Mouse (Mus musculus): Measurements from ENCODE around the gene Mios.

Mios gene

DNA sequence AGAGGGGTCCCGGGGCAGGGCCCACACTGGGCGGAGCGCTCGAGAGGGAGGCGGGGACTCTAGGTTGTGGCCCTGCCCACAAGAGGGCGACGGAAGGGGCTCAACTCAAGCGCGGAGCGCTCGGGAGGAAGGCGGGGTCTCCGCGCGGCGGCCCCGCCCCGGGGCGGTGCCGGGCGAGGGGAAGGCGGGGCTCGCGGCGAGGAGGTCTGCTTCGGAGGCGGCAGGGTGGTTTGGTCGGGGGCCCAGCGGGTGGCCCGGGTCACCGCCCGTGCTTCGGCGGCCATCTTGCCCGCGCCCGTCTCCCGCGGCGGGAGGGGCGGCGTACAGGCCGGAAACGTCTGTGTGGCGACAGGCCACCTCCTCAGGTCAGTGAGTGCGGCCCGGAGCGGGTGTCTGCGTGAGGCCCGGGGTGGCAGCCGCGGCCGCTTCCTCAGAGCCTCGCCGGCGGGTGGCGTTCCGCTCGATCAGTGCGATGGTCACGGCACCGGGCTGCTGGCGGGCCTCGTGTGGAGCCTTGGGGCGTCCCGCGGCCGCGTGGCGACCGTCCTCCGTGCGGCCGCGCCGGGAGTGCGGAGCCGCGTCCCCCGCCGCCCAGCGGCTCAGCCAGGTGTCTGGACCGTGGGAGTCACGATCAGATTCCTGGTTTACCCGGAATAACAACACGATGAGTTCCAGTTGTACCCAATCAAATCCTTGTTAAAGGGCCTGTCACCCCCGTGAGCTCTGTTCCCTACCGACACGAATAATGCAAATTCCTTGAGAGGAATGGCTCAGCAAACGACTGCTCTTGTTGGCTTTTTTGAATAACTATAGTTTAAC lies at the start of gene Mios:
Gene Mios (plus strand): TSS at position 176 of the 819 bp plus-strand sequence.
- in situ Hi-C loops (cut with MboI, MseI): loop anchor here (10.0 to 25.0 kb wide), 2 partner anchors 276 to 372 kb away; partner anchors contain the start of gene C1galt1

DNA sequence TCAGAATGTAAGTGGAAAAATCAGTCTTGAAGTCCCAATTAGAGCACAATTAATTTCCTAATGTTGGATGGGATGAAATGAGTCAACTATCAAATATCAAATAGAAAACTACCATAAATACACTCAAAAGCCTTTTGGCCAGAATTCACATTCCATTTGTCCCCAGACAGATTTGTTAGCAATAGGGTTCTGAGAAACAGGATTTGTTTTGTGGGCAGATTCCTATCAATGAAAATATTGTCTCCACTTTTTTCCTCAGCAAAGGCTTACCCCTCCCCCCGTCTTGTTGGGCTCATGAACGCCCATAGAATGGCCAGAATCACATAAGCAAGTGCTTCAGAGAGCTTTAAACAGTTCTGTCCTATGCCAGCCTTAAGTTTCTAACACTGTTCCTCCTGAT lies 49.0 kb upstream of the Mios start:
- in situ Hi-C loops (cut with MboI, MseI): loop anchor here (10.0 kb wide), 1 partner anchor 1485 kb away; no protein-coding TSS in a partner anchor

GRCm38 (mm10) chr6:8164741-8165140 lies 44.3 kb upstream of the Mios start:
- in situ Hi-C loops (cut with MboI, MseI): loop anchor here (10.0 kb wide), 1 partner anchor 1490 kb away; no protein-coding TSS in a partner anchor

- in situ Hi-C loops (cut with MboI, MseI): no loop called here
Measured at GRCm38 (mm10) chr6:8172101-8172500, 36.9 kb upstream of the Mios start.

- in situ Hi-C loops (cut with MboI, MseI): no loop called here
Measured at GRCm38 (mm10) chr6:8174062-8174461, 35.0 kb upstream of the Mios start.

- in situ Hi-C loops (cut with MboI, MseI): no loop called here
Measured at GRCm38 (mm10) chr6:8175346-8175745, 33.7 kb upstream of the Mios start.

DNA sequence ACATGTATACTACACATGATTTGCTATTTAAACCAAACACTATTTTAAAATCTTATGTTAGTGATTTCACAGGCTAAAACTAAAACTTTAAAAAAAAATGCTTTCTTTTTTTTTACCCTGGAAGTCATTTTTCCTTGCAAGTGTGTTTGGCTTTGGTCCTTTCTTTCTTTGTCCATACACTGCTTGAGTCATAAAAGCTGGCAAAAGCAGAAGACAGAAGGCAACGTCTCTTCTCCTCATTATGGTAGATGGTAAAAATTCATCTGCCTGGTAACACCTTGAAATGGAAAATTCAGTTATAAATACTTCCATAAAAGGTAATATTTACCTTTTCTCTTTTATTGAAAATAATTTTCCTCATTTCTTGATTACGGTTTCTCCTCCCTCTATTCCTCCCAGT lies 32.9 kb upstream of the Mios start:
- in situ Hi-C loops (cut with MboI, MseI): no loop called here

DNA sequence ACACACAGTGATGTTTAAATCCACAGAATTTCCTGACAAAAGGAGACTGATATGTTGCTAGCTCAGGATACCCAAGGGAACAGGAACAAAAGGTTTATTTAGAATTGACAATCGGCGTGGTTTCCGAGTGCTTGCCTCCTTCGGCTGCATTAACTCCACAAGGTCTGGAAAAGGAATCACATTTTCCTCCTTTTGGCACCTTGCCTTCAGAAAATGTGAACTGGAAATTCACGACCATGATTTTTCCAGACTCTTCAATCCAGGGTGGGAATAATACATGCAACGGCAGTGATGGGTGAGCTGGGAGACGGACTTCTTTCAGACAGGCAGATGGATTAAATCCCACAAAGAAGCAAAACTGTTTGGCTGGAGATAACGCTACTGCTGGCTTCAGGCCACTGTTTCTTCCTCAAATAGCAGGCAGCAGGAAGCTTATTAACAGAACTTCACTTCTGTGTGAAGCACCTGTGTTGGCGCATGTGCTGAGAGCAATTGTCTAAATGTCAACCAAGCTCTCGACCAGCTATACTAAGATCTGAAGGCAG lies 30.6 kb upstream of the Mios start:
- in situ Hi-C loops (cut with MboI, MseI): no loop called here

DNA sequence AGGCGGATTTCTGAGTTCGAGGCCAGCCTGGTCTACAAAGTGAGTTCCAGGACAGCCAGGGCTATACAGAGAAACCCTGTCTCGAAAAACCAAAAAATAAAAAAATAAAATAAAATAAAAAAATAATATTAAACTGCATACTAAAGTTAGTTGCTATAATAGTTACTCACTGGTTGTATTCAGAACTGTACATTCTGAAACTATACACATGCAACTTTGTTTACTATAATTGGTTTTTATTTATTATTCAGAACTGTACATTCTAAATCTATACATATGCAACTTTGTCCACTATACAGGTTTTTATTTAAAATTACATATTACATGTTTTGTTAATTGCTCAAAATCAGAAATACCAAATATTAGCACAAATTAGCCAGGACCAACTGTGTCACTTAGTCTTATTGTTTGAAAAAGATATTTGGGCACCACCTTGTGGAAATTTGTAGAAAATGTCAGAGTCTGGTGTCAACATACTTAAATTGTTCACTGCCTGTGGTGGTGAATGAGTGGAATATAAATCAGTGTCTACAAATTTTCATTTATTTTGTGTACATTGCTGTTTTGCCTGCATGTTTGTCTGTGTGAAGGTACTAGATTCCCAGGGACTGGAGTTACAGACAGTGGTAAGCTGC lies 20.3 kb upstream of the Mios start:
- in situ Hi-C loops (cut with MboI, MseI): no loop called here

DNA sequence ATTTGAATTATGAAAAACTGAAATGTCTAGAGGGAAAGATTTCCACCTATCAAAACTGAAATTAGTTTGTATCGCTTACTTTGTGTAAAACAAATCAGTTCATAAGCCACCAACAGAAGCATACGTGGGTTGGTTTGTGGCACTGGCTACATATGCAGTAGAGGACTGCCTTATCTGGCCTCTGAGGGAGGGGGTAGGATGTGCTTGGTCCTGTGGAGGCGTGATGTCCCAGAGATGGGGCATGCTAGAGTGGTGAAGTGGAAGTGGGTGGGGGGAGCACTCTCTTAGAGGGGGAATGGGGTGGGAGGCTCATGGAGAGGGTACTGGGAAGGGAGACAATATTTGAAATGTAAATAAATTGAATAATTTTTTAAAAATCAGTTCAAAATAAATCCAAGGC lies 19.1 kb upstream of the Mios start:
- in situ Hi-C loops (cut with MboI, MseI): no loop called here

DNA sequence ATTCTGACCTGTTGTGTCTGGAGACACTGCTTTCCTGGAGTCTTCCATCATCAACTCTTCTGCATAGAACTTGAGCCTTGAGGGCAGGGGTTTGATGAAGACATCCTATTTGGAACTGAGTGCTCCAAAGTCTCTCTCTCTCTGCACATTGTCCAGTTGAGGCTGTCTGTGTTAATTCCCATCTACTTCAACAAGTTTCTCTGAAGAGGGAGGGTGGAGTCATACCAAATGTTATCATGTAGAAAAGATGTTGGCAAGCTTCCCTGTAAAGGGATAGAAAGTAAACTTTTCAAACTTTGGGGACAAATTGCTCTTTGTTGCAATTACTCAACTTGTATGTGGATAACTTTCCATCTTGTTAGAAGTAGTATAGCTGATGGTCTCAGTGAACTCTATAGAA lies 16.5 kb upstream of the Mios start, which contains the start of gene Col28a1:
Gene Col28a1 (minus strand): TSS at position 101 of the 400 bp plus-strand sequence.
- in situ Hi-C loops (cut with MboI, MseI): no loop called here

GRCm38 (mm10) chr6:8209866-8210186 lies 804 bp downstream of the Mios start:
- in situ Hi-C loops (cut with MboI, MseI): loop anchor here (10.0 to 25.0 kb wide), 2 partner anchors 275 to 373 kb away; partner anchors contain the start of gene C1galt1

DNA sequence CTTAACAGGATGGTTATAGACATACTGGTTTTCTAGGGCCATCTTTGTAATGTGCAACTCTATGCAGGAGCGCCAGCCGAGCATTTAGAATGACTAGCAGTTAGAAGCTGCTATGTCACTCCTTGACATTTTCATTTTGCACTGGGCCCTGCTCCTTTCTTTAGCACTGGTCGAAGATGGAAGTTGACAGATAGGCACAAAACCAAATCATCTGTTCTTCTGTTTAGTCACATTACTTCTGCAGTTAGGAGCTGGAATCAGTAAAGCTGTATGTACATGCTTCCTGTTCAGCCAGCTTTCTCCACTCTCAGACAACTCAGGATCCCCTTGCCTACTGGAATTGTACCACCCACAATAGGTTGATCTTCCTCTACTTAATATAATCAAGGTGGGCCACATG lies 1.6 kb downstream of the Mios start:
- in situ Hi-C loops (cut with MboI, MseI): loop anchor here (25.0 kb wide), 1 partner anchor 373 kb away; the partner anchor contains the start of gene C1galt1

DNA sequence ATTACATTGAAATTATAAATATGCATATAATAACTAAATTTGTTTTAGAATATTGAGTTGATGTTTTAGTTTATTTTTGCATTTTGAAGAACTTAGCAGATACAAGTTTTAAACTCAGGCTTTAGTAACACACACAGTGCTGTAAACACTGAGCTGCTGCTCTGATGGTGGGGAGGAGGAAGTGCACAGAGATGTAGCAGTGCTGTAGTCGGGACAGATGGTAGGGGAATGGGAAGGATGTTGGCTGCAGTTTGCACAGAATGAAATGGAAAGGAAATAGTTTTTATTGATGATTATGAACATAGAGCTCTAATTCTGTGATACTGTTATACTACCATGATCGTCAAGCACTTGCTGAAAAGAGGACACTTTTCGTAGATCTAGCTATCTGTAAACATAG lies 18.0 kb downstream of the Mios start:
- in situ Hi-C loops (cut with MboI, MseI): no loop called here

DNA sequence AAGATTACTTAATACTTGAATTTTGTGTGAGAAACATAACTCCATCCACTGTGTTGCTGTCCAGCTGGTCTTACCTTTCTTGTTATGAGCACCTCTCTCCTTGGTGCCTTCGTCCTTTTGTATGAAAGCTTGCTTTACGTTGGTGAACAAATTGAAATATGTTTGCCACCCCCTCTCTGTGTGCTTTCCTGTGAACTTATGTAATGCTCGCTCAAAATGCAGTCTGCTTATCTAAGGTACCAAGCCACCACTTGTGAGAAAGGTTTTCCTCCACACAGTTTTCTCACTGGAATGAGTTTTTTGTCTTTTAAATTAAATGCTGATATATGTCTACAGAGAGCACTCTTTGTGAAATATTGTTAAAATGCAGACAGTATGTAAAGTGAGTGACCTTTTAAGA lies 19.6 kb downstream of the Mios start:
- in situ Hi-C loops (cut with MboI, MseI): no loop called here

DNA sequence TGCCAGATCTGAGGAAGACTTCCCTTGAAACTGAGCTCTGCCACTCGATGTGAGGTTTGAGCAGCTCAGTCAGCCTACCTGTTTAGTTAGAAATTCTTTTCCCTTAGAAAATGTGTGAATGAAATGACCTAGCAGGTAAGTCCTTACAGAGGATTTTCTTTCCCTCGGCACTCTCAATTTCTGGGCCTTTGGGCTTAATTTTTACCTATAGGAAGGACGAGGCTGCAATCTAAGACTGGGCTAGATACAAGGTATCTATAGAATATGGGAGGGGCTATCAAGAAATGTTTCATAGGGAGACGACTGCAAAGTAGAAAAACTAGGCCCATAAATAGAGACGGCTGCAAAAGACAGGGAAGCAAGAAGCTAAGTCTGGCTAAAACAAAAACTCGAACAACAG lies 49.3 kb downstream of the Mios start:
- in situ Hi-C loops (cut with MboI, MseI): no loop called here

GRCm38 (mm10) chr6:8259004-8259666 lies 50.1 kb downstream of the Mios start, which contains the start of the genes Rpa3, Umad1 and Gm45062:
Rpa3 (minus strand) TSS chr6:8259173.
Umad1 (plus strand) TSS chr6:8259288.
Gm45062 (plus strand) TSS chr6:8259450.
- in situ Hi-C loops (cut with MboI, MseI): no loop called here

- in situ Hi-C loops (cut with MboI, MseI): loop anchor here (5.0 kb wide), 1 partner anchor 238 kb away; no protein-coding TSS in a partner anchor
Measured at GRCm38 (mm10) chr6:8259667-8260044, 50.6 kb downstream of the Mios start.

GRCm38 (mm10) chr6:8271047-8271446 lies 62.0 kb downstream of the Mios start:
- in situ Hi-C loops (cut with MboI, MseI): no loop called here

GRCm38 (mm10) chr6:8274387-8275054 lies 65.5 kb downstream of the Mios start:
- in situ Hi-C loops (cut with MboI, MseI): no loop called here

GRCm38 (mm10) chr6:8275098-8275497 lies 66.1 kb downstream of the Mios start:
- in situ Hi-C loops (cut with MboI, MseI): no loop called here
